Mouse (Mus musculus): ENCODE measurements at regions not wholly inside any gene's neighbourhood (a gene's known extent, or its start where the extent isn't known, plus 50 kb on each side); places are given as distances from the start of the nearest gene placed in this dataset.

DNA sequence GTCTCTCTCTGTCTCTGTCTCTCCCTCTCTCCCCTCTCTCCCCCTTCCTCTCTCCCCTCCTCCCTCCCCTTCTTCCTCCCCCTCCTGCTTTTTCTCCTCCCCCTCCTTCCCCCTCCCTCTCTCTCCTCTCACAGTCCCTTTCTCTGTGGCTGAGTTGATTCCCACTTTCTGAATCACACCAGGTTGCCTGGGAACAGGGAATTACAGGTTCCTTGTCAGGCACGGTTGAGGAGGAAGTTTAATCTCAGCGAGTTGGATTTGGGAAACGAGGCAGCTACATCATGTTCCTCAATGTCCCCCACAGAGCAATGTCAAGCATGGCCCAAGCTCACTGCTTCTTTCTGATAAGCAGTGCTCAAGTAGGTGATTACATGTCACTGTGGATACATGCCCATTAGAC lies 386.3 kb upstream of the Kazn start:
- TF ChIP-seq CTCF (IDR thresholded peaks at IDR 0.05; ENCODE audit: extremely low read depth, insufficient read depth, insufficient read length, insufficient replicate concordance) (no peak), POLR2A (IDR thresholded peaks at IDR 0.05; ENCODE audit: low read depth, low read length) (no peak)
